Mouse (Mus musculus) limb, embryonic 11.5 days (tissue): ENCODE data around the gene Ctu1. TPM values are rescaled to one million over a fixed set of nuclear protein-coding genes. Genes with fewer than 3 reads are reported as not detected.
"Not testable (repeated sequence)": the region's sequence is repeated elsewhere in the genome, so short reads cannot be mapped to it uniquely, and the experiment has no call there.

ENCODE experiments used
- ATAC-seq: fragments of 200-750 bp; cut with Nextera tagmentation; 2 replicates; pipeline ENCODE4 v1.8.0; 2017; ENCODE audit warnings: low read depth; ENCODE audit not compliant: insufficient number of reproducible peaks, low FRiP score, low TSS enrichment
- DNase-seq: peaks from one replicate; pipeline ENCODE4 v3.0.0-alpha.2; 2015; ENCODE audit warnings: low spot score
- H3K27ac ChIP-seq: fragments of 300-500 bp; sonication (generic); replicated peaks from 2 replicates; pipeline ENCODE4 v1.5.1; 2014; ENCODE audit warnings: low read depth, mild to moderate bottlenecking, low read length
- H3K27me3 ChIP-seq: fragments of 300-500 bp; sonication (generic); 2 replicates; pipeline ENCODE4 v1.6.1; 2014; ENCODE audit warnings: mild to moderate bottlenecking, low read length, mixed read lengths; ENCODE audit not compliant: control insufficient read depth, insufficient read depth
- H3K36me3 ChIP-seq: fragments of 300-500 bp; sonication (generic); 2 replicates; pipeline ENCODE4 v1.6.1; 2014; ENCODE audit warnings: mild to moderate bottlenecking, low read length, moderate library complexity, mixed read lengths; ENCODE audit not compliant: control insufficient read depth, insufficient read depth
- H3K4me1 ChIP-seq: fragments of 300-500 bp; sonication (generic); 2 replicates; pipeline ENCODE4 v1.6.1; 2014; ENCODE audit warnings: low read length, mixed read lengths; ENCODE audit not compliant: control insufficient read depth, insufficient read depth
- H3K4me2 ChIP-seq: fragments of 300-500 bp; sonication (generic); 2 replicates; pipeline ENCODE4 v1.6.1; 2014; ENCODE audit warnings: low read depth, mild to moderate bottlenecking, moderate library complexity; ENCODE audit not compliant: severe bottlenecking
- H3K4me3 ChIP-seq: fragments of 300-500 bp; sonication (generic); 2 replicates; pipeline ENCODE4 v1.5.1; 2014; ENCODE audit warnings: low read depth, low read length
- H3K9ac ChIP-seq: fragments of 300-500 bp; sonication (generic); 2 replicates; pipeline ENCODE4 v1.6.1; 2014; ENCODE audit warnings: mild to moderate bottlenecking, low read length
- H3K9me3 ChIP-seq: fragments of 300-500 bp; sonication (generic); 2 replicates; pipeline ENCODE4 v1.6.1; 2016; ENCODE audit warnings: low read length; ENCODE audit not compliant: control insufficient read depth
- WGBS: fragments of 180-500 bp; shearing (Covaris S2); extraction: QIAGEN DNeasy Blood & Tissue Kit; methylation state at CpG from one replicate; pipeline ENCODE4 v1.1.7; 2014; 5-methylcytosine and 5-hydroxymethylcytosine counted together
- polyA plus RNA-seq: library from polyadenylated mRNA; unstranded; fragments of >200 nt; fragmentation: Nextera tagmentation; extraction: Ambion mirVana; gene quantifications from 2 replicates; pipeline ENCODE4 v1.2.1, GENCODE M21; 2014

Gene Ctu1
- polyA plus RNA-seq, 1 experiment from 2014 or later: 10.8 TPM

GRCm38 (mm10) chr7:43668582-43668981 lies 3.2 kb upstream of the Ctu1 start:
- peak; percentile 34 for DNase-seq
- peaks cover 5% of the 10 kb centered on the region for H3K4me1 ChIP-seq
- 24% methylated on average over 3 of the region's 3 CpGs for WGBS
- H3K27ac ChIP-seq: no peak overlapping the region
- ATAC-seq: no peak
- no peak overlapping the region for H3K9ac ChIP-seq
- no peak overlapping the region for H3K4me3 ChIP-seq
- no peak overlapping the region for H3K4me2 ChIP-seq
- no peaks in the 10 kb centered on the region for H3K27me3 ChIP-seq
- H3K36me3 ChIP-seq: no peaks in the 10 kb centered on the region
- H3K9me3 ChIP-seq: no peaks in the 10 kb centered on the region

- ATAC-seq (peak; percentile 33; the same call in 1 of the 2 replicates), DNase-seq (no peak)
- peak overlapping the region; percentile 63 for H3K4me3 ChIP-seq
- H3K4me2 ChIP-seq: peak overlapping the region; percentile 34
- H3K27me3 ChIP-seq: no peaks in the 10 kb centered on the region
- H3K4me1 ChIP-seq: peaks cover 5% of the 10 kb centered on the region
- 70% methylated on average over 11 of the region's 11 CpGs for WGBS
- peak overlapping the region; percentile 44; the same call in 1 of the 2 replicates for H3K9ac ChIP-seq
- no peak overlapping the region for H3K27ac ChIP-seq
- peaks cover 9% of the 10 kb centered on the region for H3K36me3 ChIP-seq
- H3K9me3 ChIP-seq: no peaks in the 10 kb centered on the region
Observed at GRCm38 (mm10) chr7:43671064-43671808, 580 bp upstream of the Ctu1 start.

DNA sequence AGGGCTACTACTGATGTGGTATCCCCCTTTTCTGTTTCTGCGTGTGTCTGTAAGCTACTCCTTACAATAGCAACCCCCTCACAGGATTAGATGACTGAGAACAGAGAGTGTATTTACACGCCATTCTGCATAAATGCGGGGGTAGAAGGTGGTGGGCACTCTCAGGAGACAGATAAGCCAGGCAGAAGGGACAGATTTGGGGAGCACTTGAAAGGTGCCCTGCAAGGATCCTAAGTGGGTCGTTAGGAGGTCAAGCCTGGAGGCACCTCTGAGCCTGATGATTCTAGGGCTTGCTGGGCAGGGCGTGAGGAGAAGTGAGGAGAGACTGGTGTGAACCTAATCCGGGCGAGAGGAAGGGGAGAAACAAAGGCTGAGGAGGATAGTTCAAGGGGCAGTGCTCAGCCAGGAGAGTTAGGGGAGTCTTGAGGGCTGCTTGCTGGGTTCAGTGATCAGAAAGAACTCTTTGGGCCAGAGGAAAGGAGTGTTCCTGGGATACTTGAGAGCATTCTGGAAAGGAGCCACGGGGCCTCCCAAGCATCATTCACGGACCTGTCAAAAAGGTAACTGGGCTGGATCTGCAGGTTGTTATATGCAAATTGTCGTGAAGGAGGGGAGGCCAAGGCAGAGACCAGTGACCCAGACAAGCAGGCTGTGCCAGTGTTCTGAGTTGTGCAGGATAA lies 905 bp downstream of the Ctu1 start:
- Histone ChIP-seq H3K4me3 (peak overlapping the region; percentile 63), H3K36me3 (peaks cover 23% of the 10 kb centered on the region), H3K9ac (peak overlapping the region; percentile 68), H3K27me3 (no peaks in the 10 kb centered on the region), H3K4me1 (peaks cover 5% of the 10 kb centered on the region), H3K4me2 (peak overlapping the region; percentile 58), H3K9me3 (no peaks in the 10 kb centered on the region), H3K27ac (no peak overlapping the region)
- 16% methylated on average over 10 of the region's 10 CpGs for WGBS
- peak; percentile 33 for DNase-seq
- no peak for ATAC-seq

- Histone ChIP-seq H3K4me3 (no peak overlapping the region), H3K9ac (no peak overlapping the region), H3K4me1 (peaks cover 5% of the 10 kb centered on the region), H3K9me3 (no peaks in the 10 kb centered on the region; the same call in 1 of the 2 replicates), H3K27ac (no peak overlapping the region), H3K36me3 (peaks cover 26% of the 10 kb centered on the region), H3K4me2 (no peak overlapping the region), H3K27me3 (no peaks in the 10 kb centered on the region)
- 89% methylated on average over 32 of the region's 32 CpGs for WGBS
- DNase-seq (no peak), ATAC-seq (no peak)
Observed at GRCm38 (mm10) chr7:43675091-43675490, 3.3 kb downstream of the Ctu1 start.

- Histone ChIP-seq H3K4me2 (no peak overlapping the region), H3K4me3 (no peak overlapping the region), H3K9ac (no peak overlapping the region), H3K36me3 (peaks cover 26% of the 10 kb centered on the region), H3K9me3 (no peaks in the 10 kb centered on the region; the same call in 1 of the 2 replicates), H3K4me1 (no peaks in the 10 kb centered on the region), H3K27ac (no peak overlapping the region), H3K27me3 (no peaks in the 10 kb centered on the region)
- ATAC-seq (no peak), DNase-seq (peak; percentile 47)
Observed at GRCm38 (mm10) chr7:43678517-43678916, 6.7 kb downstream of the Ctu1 start.

GRCm38 (mm10) chr7:43680960-43681359 lies 9.1 kb downstream of the Ctu1 start:
- H3K9ac ChIP-seq: no peak overlapping the region
- 21% methylated on average over 5 of the region's 5 CpGs for WGBS
- ATAC-seq (no peak), DNase-seq (peak; percentile 80)
- H3K4me3 ChIP-seq: no peak overlapping the region
- H3K9me3 ChIP-seq: no peaks in the 10 kb centered on the region; the same call in 1 of the 2 replicates
- H3K27ac ChIP-seq: no peak overlapping the region
- no peaks in the 10 kb centered on the region for H3K4me1 ChIP-seq
- no peak overlapping the region for H3K4me2 ChIP-seq
- peaks cover 20% of the 10 kb centered on the region for H3K36me3 ChIP-seq
- H3K27me3 ChIP-seq: no peaks in the 10 kb centered on the region

- not testable (repeated sequence) for H3K9ac ChIP-seq, H3K27me3 ChIP-seq, DNase-seq, H3K4me2 ChIP-seq, H3K36me3 ChIP-seq, ATAC-seq, H3K4me1 ChIP-seq, H3K9me3 ChIP-seq, H3K27ac ChIP-seq, H3K4me3 ChIP-seq
- 14% methylated on average over 1 of the region's 1 CpGs for WGBS
Observed at GRCm38 (mm10) chr7:43682511-43682910, 10.7 kb downstream of the Ctu1 start.

DNA sequence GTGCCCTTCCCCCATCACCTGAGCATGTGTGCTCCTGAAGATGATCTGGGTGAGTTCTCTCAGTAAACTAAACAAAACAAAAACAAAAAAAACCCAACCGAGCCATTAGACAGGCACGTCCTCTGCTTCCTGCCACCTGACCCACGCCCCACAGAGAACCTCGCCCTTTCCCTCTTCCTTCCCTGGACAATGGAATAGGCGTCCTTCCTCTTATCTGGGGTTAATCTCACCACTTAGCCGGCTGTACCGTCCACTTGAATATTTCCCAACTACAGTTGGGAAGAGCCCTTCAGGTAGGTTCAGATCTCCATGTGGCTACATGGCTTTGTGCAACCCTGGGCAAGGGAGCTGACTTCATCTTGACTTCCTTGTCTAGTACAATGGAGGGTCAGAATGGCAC lies 13.3 kb downstream of the Ctu1 start:
- Histone ChIP-seq H3K9ac (no peak overlapping the region), H3K36me3 (no peaks in the 10 kb centered on the region), H3K4me3 (no peak overlapping the region), H3K27ac (no peak overlapping the region), H3K4me1 (no peaks in the 10 kb centered on the region), H3K27me3 (no peaks in the 10 kb centered on the region), H3K4me2 (no peak overlapping the region), H3K9me3 (no peaks in the 10 kb centered on the region)
- no peak for ATAC-seq
- 76% methylated on average over 7 of the region's 7 CpGs for WGBS
- no peak for DNase-seq
